ENCODE assay signal across 14 mouse cellular contexts in the genomic region with DNA sequence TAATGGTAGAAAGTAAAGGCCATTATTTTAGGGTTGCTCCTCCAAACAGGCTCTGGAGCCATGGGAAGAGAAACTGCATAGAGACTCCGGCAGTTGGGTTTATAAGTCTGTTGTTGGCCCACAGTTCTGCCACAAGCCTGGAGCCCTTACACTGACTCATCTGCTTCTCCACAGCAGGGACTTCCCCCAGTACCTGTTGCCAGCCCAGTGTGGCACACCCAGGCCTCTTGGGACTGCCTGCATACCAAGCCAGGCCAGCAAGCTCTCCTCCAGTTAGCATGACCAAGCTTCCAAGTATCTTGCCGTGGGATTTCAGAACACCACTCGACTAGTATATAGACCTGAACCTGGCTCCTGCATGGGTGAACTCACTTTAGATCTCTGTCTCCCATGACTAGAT. TPM values are rescaled to one million over a fixed set of nuclear protein-coding genes. Genes with fewer than 3 reads are reported as not detected.
DNase-seq lines count a peak whose midpoint lies in the region; ATAC-seq and TF ChIP-seq lines count a peak whose summit lies in the region.
"Had no signal": no experiment of that assay in that cellular context is flagged by ENCODE, and none has a peak within 500 bp of the region (broad histone marks: within the 10 kb centered on the region; RNA-seq: fewer than 3 reads in every experiment).

No protein-coding gene starts in this region.

- no peaks in the 10 kb centered on the region for H3K9me3 ChIP-seq in intestine, postnatal 0 days (ENCODE audit: control insufficient read depth)
- H3K9me3 ChIP-seq: lung, embryonic 15.5 days had no signal

- WGBS in thymus, adult 2 months: 83% methylated on average over 3 of the region's 3 CpGs
- WGBS in intestine, postnatal 0 days: 91% methylated on average over 3 of the region's 3 CpGs

- DNase-seq in CD4-positive, CD25-positive, alpha-beta regulatory T cell, adult 2 months (ENCODE audit: low read depth, low spot score): peak; percentile 29
- peak; percentile 45 for DNase-seq in lung, postnatal 36 days
- DNase-seq in lung, postnatal 14 days: no peak
- peak; percentile 82 for DNase-seq in adipocyte (ENCODE audit: low spot score)
- peak; percentile 85 for DNase-seq in skeletal muscle tissue, adult 2 months (ENCODE audit: low read depth, low spot score)
- no peak for DNase-seq in thymus, adult 2 months
- DNase-seq: cerebellum, adult 11 months; cerebellum, postnatal 36 days; right cerebral cortex, postnatal 4 days had no signal

- H3K4me2 ChIP-seq in intestine, postnatal 0 days (replicated peaks; ENCODE audit: low read depth): no peak overlapping the region
- H3K4me2 ChIP-seq: lung, embryonic 15.5 days; midbrain, embryonic 11.5 days had no signal

- H3K4me1 ChIP-seq in thymus, adult 2 months (replicated peaks; ENCODE audit: control insufficient read depth, insufficient read depth, low read length): no peaks in the 10 kb centered on the region
- no peaks in the 10 kb centered on the region for H3K4me1 ChIP-seq in intestine, postnatal 0 days (replicated peaks; ENCODE audit: control insufficient read depth, insufficient read depth, low read length)
- H3K4me1 ChIP-seq: lung, embryonic 15.5 days had no signal

- H3K36me3 ChIP-seq in thymus, adult 2 months (ENCODE audit: control insufficient read depth, insufficient read depth, low read length): no peaks in the 10 kb centered on the region
- no peaks in the 10 kb centered on the region for H3K36me3 ChIP-seq in intestine, postnatal 0 days (ENCODE audit: control insufficient read depth, insufficient read depth)
- H3K36me3 ChIP-seq: lung, embryonic 15.5 days had no signal

- no peak for TF ChIP-seq CTCF in thymus, adult 2 months (IDR thresholded peaks at IDR 0.05; ENCODE audit: borderline replicate concordance, control insufficient read depth, extremely low read depth, insufficient read depth, low read length, poor library complexity)
- TF ChIP-seq CTCF in intestine, postnatal 0 days (IDR thresholded peaks at IDR 0.05; ENCODE audit: low read depth): no peak

- H3K9ac ChIP-seq in intestine, postnatal 0 days (ENCODE audit: low read depth, low read length): no peak overlapping the region
- H3K9ac ChIP-seq: lung, embryonic 15.5 days had no signal

- no peak overlapping the region for H3K4me3 ChIP-seq in thymus, adult 2 months (ENCODE audit: control insufficient read depth, insufficient read depth, low read length)
- H3K4me3 ChIP-seq in intestine, postnatal 0 days (ENCODE audit: low read depth, low read length): no peak overlapping the region
- H3K4me3 ChIP-seq: lung, embryonic 15.5 days had no signal

- TF ChIP-seq POLR2A in thymus, adult 2 months (IDR thresholded peaks at IDR 0.05; ENCODE audit: control insufficient read depth, extremely low read depth, insufficient read depth, low read length, poor library complexity): no peak

- ATAC-seq in CD4-positive, CD25-positive, alpha-beta regulatory T cell, adult 4 months: no peak
- ATAC-seq in intestine, postnatal 0 days: no peak
- ATAC-seq: hindbrain, postnatal 0 days had no signal

- no peak overlapping the region for H3K27ac ChIP-seq in thymus, adult 2 months (ENCODE audit: control insufficient read depth, insufficient read depth, low read length)
- no peak overlapping the region for H3K27ac ChIP-seq in intestine, postnatal 0 days (ENCODE audit: low read depth, low read length)
- H3K27ac ChIP-seq: hindbrain, postnatal 0 days; lung, embryonic 15.5 days had no signal

- H3K27me3 ChIP-seq in thymus, adult 2 months (ENCODE audit: control insufficient read depth, insufficient read depth, low read length): no peaks in the 10 kb centered on the region
- H3K27me3 ChIP-seq in intestine, postnatal 0 days (replicated peaks; ENCODE audit: control insufficient read depth, insufficient read depth, low read length): no peaks in the 10 kb centered on the region
- H3K27me3 ChIP-seq: lung, embryonic 15.5 days had no signal

RNA-seq across cellular contexts. Expression of a gene that starts 6.8 kb away (rescaled TPM):
- polyA plus RNA-seq in CD4-positive, CD25-positive, alpha-beta regulatory T cell, adult 4 months (2017; shearing (Covaris generic)): not detected
- polyA plus RNA-seq in thymus, adult 2 months (2012; rRNA removed): 4.7 and 5.9 TPM in 2 replicates
- polyA plus RNA-seq in intestine, postnatal 0 days (2015; fragmentation: Nextera tagmentation; extraction: Ambion mirVana): 7.1 TPM in 2 replicates

Comparison
In these comparisons a context has a peak if more than half of its experiments do, and no peak if none do; other contexts are left out.
1. DNase-seq: peak in CD4-positive, CD25-positive, alpha-beta regulatory T cell, adult 2 months (single experiment), lung, postnatal 36 days (single experiment), adipocyte (single experiment) and skeletal muscle tissue, adult 2 months (single experiment); none in lung, postnatal 14 days (single experiment) and thymus, adult 2 months (single experiment).